Mouse (Mus musculus) neutrophil, adult 5-6 weeks (primary cell): ENCODE measurements around the gene Tex261. TPM values are rescaled to one million over a fixed set of nuclear protein-coding genes. Genes with fewer than 3 reads are reported as not detected.

Experiments used
- total RNA-seq: library from RNA; stranded (forward); fragments of 200-1000 nt; gene quantifications from 2 replicates; pipeline ENCODE4 v1.2.3, GENCODE M21; 2017

Tex261 gene
- total RNA-seq, 1 experiment from 2014 or later = 34.7 TPM

Other genes starting within 250 kb of the Tex261 start
- not detected in 2 replicates for gene Actg2, start 239.5 kb downstream of the Tex261 start, total RNA-seq
- 3.8 and 4.8 TPM in 2 replicates for gene Stambp, start 203.1 kb downstream of the Tex261 start, total RNA-seq
- gene Clec4f, start 119.6 kb downstream of the Tex261 start, total RNA-seq = not detected in 2 replicates
- not detected in 2 replicates for gene Cd207, start 98.0 kb downstream of the Tex261 start, total RNA-seq
- gene Vax2, start 64.5 kb downstream of the Tex261 start, total RNA-seq = not detected in 2 replicates
- not detected in 2 replicates for gene Atp6v1b1, start 32.8 kb downstream of the Tex261 start, total RNA-seq
- gene Ankrd53, start 13.2 kb downstream of the Tex261 start, total RNA-seq = not detected in 2 replicates
- 18.2 and 18.4 TPM in 2 replicates for gene Nagk, start 19.2 kb upstream of the Tex261 start, total RNA-seq
- 26.9 and 27.5 TPM in 2 replicates for gene Paip2b, start 55.9 kb upstream of the Tex261 start, total RNA-seq
- gene Zfp638, start 91.3 kb upstream of the Tex261 start, total RNA-seq = 283 and 343 TPM in 2 replicates
- gene Dysf, start 232.8 kb upstream of the Tex261 start, total RNA-seq = 0.12 TPM in 1 of 2 replicates, not detected in the other